Mouse (Mus musculus) thymus, postnatal 14 days (tissue): ENCODE measurements around the gene Gm5737.
A peak's percentile ranks its signal among the peaks of the same experiment; 100 is the strongest.

ENCODE experiments used
- DNase-seq: peaks from one replicate; pipeline ENCODE4 v3.0.0; 2021

The Gm5737 gene

GRCm38 (mm10) chr7:120811834-120812415 is at the start of gene Gm5737:
Gene Gm5737, plus strand, starts transcription at chr7:120812365.
- no peak for DNase-seq

- DNase-seq = no peak
Measured at GRCm38 (mm10) chr7:120767369-120767768, 44.8 kb upstream of the Gm5737 start.

- DNase-seq = no peak
Measured at GRCm38 (mm10) chr7:120771389-120771788, 40.8 kb upstream of the Gm5737 start.

- DNase-seq = no peak
Measured at GRCm38 (mm10) chr7:120778012-120778411, 34.2 kb upstream of the Gm5737 start.

- DNase-seq = no peak
Measured at GRCm38 (mm10) chr7:120795544-120795943, 16.6 kb upstream of the Gm5737 start.

- DNase-seq = no peak
Measured at GRCm38 (mm10) chr7:120796369-120796768, 15.8 kb upstream of the Gm5737 start.

GRCm38 (mm10) chr7:120803268-120803667 is 8.9 kb upstream of the Gm5737 start:
- DNase-seq = no peak

- no peak for DNase-seq
Measured at GRCm38 (mm10) chr7:120809705-120810104, 2.5 kb upstream of the Gm5737 start.

- no peak for DNase-seq
Measured at GRCm38 (mm10) chr7:120817552-120817951, 5.4 kb downstream of the Gm5737 start.

- no peak for DNase-seq
Measured at GRCm38 (mm10) chr7:120819386-120819785, 7.2 kb downstream of the Gm5737 start.

- DNase-seq = peak; percentile 69
Measured at GRCm38 (mm10) chr7:120823248-120823647, 11.1 kb downstream of the Gm5737 start.

- no peak for DNase-seq
Measured at GRCm38 (mm10) chr7:120825097-120825496, 12.9 kb downstream of the Gm5737 start.

GRCm38 (mm10) chr7:120826408-120826807 is 14.2 kb downstream of the Gm5737 start:
- peak; percentile 46 for DNase-seq

GRCm38 (mm10) chr7:120830431-120831381 is 18.5 kb downstream of the Gm5737 start:
- DNase-seq = peak; percentile 67

GRCm38 (mm10) chr7:120834426-120834825 is 22.3 kb downstream of the Gm5737 start:
- peak; percentile 24 for DNase-seq

- DNase-seq = peak; percentile 80
Measured at GRCm38 (mm10) chr7:120834863-120835372, 22.8 kb downstream of the Gm5737 start.

- DNase-seq = peak; percentile 94
Measured at GRCm38 (mm10) chr7:120835449-120836359, 23.5 kb downstream of the Gm5737 start.

- DNase-seq = peak; percentile 20
Measured at GRCm38 (mm10) chr7:120836361-120836760, 24.2 kb downstream of the Gm5737 start.

GRCm38 (mm10) chr7:120838436-120839160 is 26.4 kb downstream of the Gm5737 start:
- no peak for DNase-seq

- DNase-seq = no peak
Measured at GRCm38 (mm10) chr7:120839786-120840185, 27.6 kb downstream of the Gm5737 start.

- DNase-seq = peak; percentile 89
Measured at GRCm38 (mm10) chr7:120842345-120843036, 30.3 kb downstream of the Gm5737 start, which contains the start of gene Eef2k. Gene Eef2k, plus strand, starts transcription at chr7:120842831.
